Mouse (Mus musculus): Measurements from ENCODE around the gene Mns1. TPM values are rescaled to one million over a fixed set of nuclear protein-coding genes. Genes with fewer than 3 reads are reported as not detected.

Gene Mns1
- total RNA-seq, 2 experiments from 2014 or later, result 0.91 to 0.95 TPM

GRCm38 (mm10) chr9:72467551-72468407 lies 30.0 kb downstream of the Mns1 start:
- peak in 1 of 2 experiments; percentile 13 for DNase-seq
- intact Hi-C loops (cut with DNase I), result no loop called here

GRCm38 (mm10) chr9:72468616-72469015 lies 30.8 kb downstream of the Mns1 start:
- intact Hi-C loops (cut with DNase I), result no loop called here
- DNase-seq, result no peak

- no peak for DNase-seq
- intact Hi-C loops (cut with DNase I), result no loop called here
Observed at GRCm38 (mm10) chr9:72469851-72470250, 32.0 kb downstream of the Mns1 start.

- DNase-seq, result no peak
- intact Hi-C loops (cut with DNase I), result no loop called here
Observed at GRCm38 (mm10) chr9:72475511-72475910, 37.7 kb downstream of the Mns1 start.

GRCm38 (mm10) chr9:72477306-72477705 lies 39.5 kb downstream of the Mns1 start:
- DNase-seq, result no peak
- intact Hi-C loops (cut with DNase I), result no loop called here

- intact Hi-C loops (cut with DNase I), result no loop called here
- no peak for DNase-seq
Observed at GRCm38 (mm10) chr9:72479276-72479675, 41.5 kb downstream of the Mns1 start.

GRCm38 (mm10) chr9:72488523-72488922 lies 50.7 kb downstream of the Mns1 start:
- no peak for DNase-seq
- intact Hi-C loops (cut with DNase I), result no loop called here

GRCm38 (mm10) chr9:72489131-72489530 lies 51.3 kb downstream of the Mns1 start:
- intact Hi-C loops (cut with DNase I), result no loop called here

GRCm38 (mm10) chr9:72491559-72492193 lies 53.9 kb downstream of the Mns1 start:
- intact Hi-C loops (cut with DNase I), result no loop called here
- DNase-seq, result peak; percentile 86 to 94

More at GRCm38 (mm10) chr9:72489131-72489530, 51.3 kb downstream of the Mns1 start:
- no peak for DNase-seq

GRCm38 (mm10) chr9:72492194-72492565 lies 54.4 kb downstream of the Mns1 start, which contains the start of gene Tex9:
Gene Tex9, minus strand, starts transcription at chr9:72492212.
- intact Hi-C loops (cut with DNase I), result no loop called here

GRCm38 (mm10) chr9:72493465-72493864 lies 55.7 kb downstream of the Mns1 start:
- no peak for DNase-seq
- intact Hi-C loops (cut with DNase I), result no loop called here

More at GRCm38 (mm10) chr9:72492194-72492565, 54.4 kb downstream of the Mns1 start, which contains the start of gene Tex9:
- DNase-seq, result no peak

GRCm38 (mm10) chr9:72493984-72494685 lies 56.3 kb downstream of the Mns1 start:
- intact Hi-C loops (cut with DNase I), result no loop called here
- no peak for DNase-seq

- intact Hi-C loops (cut with DNase I), result no loop called here
- DNase-seq, result no peak
Observed at GRCm38 (mm10) chr9:72496691-72497090, 58.9 kb downstream of the Mns1 start.

- DNase-seq, result no peak
- intact Hi-C loops (cut with DNase I), result no loop called here
Observed at GRCm38 (mm10) chr9:72497171-72497570, 59.4 kb downstream of the Mns1 start.

Small RNA genes within 50 kb of the gene (microRNA-seq; reads per million reads assigned to microRNA genes)
- 0 reads per million in 2 experiments for gene Gm28010

Other genes starting within 250 kb of the Mns1 start
- gene Zfp280d, start 163.2 kb upstream of the Mns1 start, total RNA-seq (2021), result 10 to 100 TPM; 25.1 to 31.1 TPM
- gene Tex9, start 54.2 kb downstream of the Mns1 start, total RNA-seq (2021), result 1 to 10 TPM; 2.6 TPM
- gene Rfx7, start 94.2 kb downstream of the Mns1 start, total RNA-seq (2021), result 10 to 100 TPM; 11.4 to 11.6 TPM
- 100 to 1,000 TPM; 405 to 416 TPM for gene Nedd4, start 224.3 kb downstream of the Mns1 start, total RNA-seq (2021)

All from heart, postnatal 14 days (tissue).